Mouse (Mus musculus) splenic B cell, adult 2 months (primary cell): ENCODE measurements around the gene Rtp1.

Experiments
- DNase-seq: peaks from one replicate; pipeline ENCODE4 v3.0.0-alpha.2; 2011; ENCODE audit warnings: low read depth, low spot score
- H3K27me3 ChIP-seq: 2 replicates; pipeline ENCODE4 v1.6.1; 2012; ENCODE audit warnings: mild to moderate bottlenecking, low read length, moderate library complexity, mixed read lengths; ENCODE audit not compliant: control insufficient read depth, poor library complexity, insufficient read depth, severe bottlenecking
- H3K36me3 ChIP-seq: 2 replicates; pipeline ENCODE4 v1.6.1; 2012; ENCODE audit warnings: mild to moderate bottlenecking, low read length, moderate library complexity, mixed read lengths; ENCODE audit not compliant: control insufficient read depth, poor library complexity, insufficient read depth, severe bottlenecking

Gene Rtp1

GRCm38 (mm10) chr16:23479872-23480603 lies 51.1 kb downstream of the Rtp1 start:
- no peaks in the 10 kb centered on the region for H3K27me3 ChIP-seq
- H3K36me3 ChIP-seq: no peaks in the 10 kb centered on the region
- no peak for DNase-seq

- H3K27me3 ChIP-seq: no peaks in the 10 kb centered on the region
- no peak for DNase-seq
- no peaks in the 10 kb centered on the region for H3K36me3 ChIP-seq
Observed at GRCm38 (mm10) chr16:23482218-23482617, 53.3 kb downstream of the Rtp1 start.

- DNase-seq: no peak
- H3K36me3 ChIP-seq: no peaks in the 10 kb centered on the region
Observed at GRCm38 (mm10) chr16:23482846-23483245, 53.9 kb downstream of the Rtp1 start.

GRCm38 (mm10) chr16:23483292-23483691 lies 54.4 kb downstream of the Rtp1 start:
- H3K36me3 ChIP-seq: no peaks in the 10 kb centered on the region
- H3K27me3 ChIP-seq: no peaks in the 10 kb centered on the region
- no peak for DNase-seq

More at GRCm38 (mm10) chr16:23482846-23483245, 53.9 kb downstream of the Rtp1 start:
- no peaks in the 10 kb centered on the region for H3K27me3 ChIP-seq
